Mouse (Mus musculus) lung, adult 18-20 months (tissue): ENCODE results near the gene Ngrn.
A peak's percentile ranks its signal among the peaks of the same experiment; 100 is the strongest.

ENCODE experiments used
- DNase-seq, 2 experiments: peaks; one replicate each; pipeline ENCODE4 v3.0.0; 2022; ENCODE audit warnings: mixed read lengths in 2 of 2

Gene Ngrn

DNA sequence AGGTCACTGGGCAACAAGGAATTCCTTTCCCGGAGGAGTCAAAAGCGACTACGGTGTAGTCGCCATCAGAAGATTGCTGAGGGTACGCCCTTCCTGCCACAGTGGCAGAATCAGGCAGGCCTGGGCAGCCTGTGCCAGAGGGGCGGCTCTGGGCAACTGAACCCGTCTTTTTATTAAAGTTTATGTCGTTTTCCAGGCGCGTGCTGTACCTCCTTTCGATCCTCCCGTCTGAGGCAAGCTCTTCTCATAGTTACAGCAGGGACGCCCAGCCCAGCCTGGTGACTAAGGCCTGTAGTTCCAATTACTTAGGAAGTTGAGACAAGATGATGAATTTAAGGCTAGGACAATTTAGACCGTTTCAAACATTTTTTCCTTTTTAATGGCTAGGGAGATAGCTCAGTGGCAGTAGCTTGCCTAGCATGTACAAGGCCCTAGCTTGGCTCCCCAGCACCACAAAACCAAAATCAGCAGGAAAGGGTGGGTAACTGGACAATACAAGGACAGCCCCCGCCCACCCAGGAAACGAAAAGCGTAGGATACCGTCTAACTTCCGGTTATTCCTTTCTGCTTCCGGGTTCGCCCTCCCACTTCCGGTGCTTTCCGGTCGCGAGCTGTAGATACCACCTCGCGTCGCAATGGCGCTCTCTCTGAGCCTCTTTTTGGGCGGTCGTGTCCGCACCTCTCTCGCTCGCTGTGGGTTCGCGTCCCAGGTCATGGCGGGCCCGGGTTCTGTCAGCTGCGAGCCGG is at the start of gene Ngrn:
Gene Ngrn (plus strand): TSS at position 591 of the 747 bp plus-strand sequence.
- peak; percentile 87 to 93 for DNase-seq

DNA sequence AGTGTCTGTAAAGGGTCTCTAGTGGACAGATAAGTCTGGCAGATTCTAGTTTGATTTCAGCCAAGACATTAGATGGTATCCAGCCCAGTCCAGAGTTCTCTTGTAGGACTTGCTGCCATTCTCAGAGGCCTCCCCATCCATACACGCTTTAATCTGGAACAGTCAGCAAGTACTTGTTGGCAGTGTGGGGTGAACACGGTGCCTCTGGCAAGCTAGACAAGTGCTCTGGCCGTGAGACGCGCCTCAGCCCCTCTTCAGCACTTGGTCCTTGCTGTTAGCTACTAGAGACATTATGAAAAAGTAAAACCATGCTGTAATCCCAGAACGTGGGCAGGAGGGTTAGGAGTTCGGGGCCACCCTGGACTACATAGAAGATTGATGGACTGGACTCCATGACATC is 47.4 kb upstream of the Ngrn start:
- no peak for DNase-seq

DNA sequence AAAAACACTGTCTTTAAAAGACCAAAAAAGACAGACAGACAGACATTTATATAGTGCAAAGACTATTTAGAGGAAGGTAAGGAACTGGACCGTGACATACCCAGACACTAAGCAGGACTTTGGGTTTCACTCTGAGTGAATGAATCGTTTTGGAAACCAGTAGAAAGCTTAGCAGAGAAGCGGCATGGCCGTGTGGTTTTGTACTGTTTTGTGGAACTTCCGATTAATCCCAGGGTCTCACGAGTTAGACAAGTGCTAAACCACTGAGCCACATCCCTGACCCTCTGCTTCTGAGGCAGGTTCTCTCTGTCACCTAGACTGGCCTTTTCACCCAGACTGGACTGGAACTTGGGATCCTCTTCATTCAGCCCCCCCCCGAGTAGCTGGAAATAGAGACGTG is 46.6 kb upstream of the Ngrn start:
- DNase-seq = no peak

DNA sequence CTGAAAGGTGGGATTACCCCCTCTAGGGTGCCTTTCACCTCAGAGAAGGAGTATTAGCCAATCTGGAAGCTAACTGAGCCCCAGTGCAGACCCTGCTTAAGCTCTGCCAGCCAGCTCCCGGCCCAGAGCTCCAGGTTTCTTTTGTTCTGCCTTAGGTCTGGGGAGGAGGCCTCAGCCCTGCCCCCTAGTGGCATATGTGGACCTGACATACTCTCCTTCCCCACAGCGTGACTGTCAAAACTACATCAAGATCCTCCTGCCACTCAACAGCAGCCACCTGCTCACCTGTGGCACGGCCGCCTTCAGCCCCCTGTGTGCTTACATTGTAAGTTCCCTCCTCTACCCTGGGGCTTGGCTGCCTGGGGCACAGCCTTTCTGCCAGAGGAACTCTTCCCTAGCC is 45.6 kb upstream of the Ngrn start:
- peak; percentile 75 to 79 for DNase-seq

DNA sequence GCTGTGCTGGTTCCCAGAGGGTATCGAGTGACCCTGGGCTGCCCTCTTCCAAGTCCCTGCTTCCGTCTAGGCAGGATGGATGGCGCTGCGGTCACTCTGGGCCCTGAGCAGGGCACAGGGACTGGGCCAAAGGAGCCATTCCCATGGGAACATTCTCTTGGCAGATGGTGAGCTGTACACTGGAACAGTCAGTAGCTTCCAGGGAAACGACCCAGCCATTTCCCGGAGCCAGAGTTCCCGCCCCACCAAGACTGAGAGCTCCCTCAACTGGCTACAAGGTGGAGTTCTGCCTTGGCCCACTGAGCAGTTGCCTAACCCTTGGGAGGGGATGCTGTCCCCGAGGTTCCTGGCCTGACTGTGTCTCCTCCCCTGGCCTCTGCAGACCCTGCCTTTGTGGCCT is 44.4 kb upstream of the Ngrn start:
- DNase-seq = peak; percentile 48 to 51

DNA sequence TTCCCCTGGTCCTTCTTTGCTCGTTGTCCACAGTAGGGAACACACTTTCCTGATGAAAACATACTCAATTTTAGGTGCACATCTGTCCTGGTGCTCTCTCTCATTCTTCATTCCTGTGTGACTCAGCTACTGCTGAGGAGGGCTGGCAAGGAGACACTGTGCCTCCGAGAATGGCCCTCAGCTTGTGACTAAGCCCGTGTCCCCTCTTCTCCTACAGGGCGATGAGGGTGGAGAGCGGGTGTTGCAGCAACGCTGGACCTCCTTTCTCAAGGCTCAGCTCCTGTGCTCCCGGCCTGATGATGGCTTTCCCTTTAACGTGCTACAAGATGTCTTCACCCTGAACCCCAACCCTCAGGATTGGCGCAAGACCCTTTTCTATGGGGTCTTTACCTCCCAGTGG is 42.3 kb upstream of the Ngrn start:
- DNase-seq = no peak

DNA sequence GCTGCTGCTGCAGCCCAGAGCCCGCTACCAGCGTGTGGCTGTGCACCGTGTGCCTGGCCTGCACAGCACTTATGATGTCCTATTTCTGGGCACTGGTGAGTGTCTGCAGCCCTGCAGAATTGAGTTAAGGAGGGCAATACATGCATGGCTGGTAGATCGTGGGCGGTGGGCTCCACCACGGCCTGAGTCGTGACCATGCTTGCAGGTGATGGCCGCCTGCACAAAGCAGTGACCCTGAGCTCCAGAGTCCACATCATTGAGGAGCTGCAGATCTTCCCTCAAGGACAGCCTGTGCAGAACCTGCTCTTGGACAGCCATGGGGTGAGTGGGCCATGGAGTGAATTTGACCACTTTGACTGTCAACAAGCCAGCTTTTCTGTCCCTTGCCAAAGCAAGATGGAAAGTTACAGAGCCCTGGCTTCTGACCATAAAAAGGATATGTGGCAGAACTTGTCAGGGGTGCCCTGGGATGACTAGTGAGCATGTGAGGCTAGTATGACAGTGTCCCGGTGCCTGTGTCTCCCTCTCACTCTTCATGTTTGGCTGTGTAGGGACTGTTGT is 40.7 kb upstream of the Ngrn start:
- no peak for DNase-seq

DNA sequence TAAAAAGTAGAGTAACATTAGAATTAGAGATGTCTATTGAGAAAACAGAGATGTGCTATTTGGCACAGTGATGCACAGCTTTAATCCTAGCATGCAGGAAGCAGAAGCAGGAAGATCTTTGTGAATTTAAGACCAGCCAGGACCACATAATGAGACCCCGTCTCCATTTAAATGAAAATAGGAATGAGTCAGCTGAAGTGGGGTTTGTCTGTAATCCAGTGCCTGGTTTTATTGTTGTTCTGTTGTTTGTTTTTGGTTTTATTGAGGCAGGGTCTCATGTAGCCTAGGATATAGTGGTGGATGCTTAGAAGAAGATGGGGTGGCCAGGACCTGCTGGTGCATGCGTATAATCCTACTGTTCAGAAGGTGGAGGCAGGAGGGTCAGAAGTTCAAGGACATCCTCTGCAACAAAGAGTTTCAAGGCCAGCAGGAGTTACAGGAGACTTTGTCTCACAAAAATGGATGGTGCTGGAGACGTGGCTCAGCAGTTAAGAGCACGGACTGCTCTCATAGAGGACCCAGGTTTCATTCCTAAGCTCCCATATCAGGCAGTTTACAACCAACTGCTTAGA is 39.8 kb upstream of the Ngrn start:
- DNase-seq = no peak

DNA sequence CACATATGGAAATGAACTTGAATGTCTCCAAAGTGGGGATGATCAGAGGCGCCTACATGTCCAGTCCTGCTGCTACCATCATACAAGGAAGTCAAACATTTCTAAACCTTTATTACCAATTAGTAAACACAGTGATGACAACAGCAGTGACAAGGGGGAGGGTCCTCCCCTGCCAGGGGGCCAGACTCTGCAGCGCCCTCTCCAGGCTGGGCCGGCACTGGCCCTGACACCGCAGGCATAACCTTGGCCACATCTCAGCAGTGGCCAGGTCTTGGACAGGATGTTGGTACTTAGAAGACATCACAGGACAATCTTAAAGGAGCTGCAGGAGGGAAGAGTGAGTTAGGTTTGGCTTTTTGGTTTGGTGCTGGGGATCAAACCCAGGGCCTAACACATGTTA is 34.0 kb upstream of the Ngrn start:
- no peak for DNase-seq

DNA sequence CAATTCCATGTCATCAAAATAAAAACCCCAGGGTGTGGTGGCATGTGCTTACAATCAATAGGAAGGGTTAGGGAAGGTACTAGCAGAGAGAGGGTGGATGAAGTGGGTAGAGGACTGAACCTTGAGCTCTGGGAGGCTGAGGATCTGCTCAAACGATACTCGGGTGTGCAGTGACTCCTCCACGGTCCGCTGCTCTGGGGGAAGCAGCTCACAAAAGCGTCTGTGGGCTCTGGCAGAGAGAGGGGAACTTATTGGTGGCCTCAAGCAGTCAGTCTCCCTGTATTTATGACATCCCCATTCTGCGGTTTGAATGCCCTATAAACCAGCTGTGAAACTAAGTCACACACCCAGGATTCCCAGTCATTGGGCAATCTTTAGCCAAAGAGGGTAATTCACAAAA is 30.8 kb upstream of the Ngrn start:
- DNase-seq = no peak

DNA sequence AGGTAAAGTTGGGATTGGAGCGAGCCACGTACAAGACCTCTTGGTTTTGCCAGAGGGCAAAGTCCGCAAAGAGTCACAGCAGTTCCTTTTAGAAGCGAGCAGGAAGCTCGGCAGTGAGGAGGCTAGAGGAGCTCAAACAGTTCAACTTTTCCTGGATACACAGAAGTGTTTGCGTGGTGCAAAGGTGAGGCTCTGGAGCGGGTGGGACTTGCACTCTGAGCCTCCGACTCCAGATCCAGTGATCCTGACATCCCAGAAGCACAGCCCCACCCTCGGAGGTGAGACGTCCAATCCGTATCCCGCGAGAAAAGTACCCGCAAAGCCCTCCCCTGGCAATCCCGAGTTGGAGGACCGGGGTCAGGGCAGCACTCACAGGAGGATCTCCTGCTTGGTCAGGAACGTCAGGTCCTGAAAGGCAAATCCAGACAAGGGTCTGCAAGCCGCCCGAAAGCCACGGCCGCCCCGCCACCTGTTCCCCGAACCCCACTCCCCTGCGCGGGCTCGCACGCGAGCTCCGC is 29.0 kb upstream of the Ngrn start:
- peak in 1 of 2 experiments; percentile 73 for DNase-seq

DNA sequence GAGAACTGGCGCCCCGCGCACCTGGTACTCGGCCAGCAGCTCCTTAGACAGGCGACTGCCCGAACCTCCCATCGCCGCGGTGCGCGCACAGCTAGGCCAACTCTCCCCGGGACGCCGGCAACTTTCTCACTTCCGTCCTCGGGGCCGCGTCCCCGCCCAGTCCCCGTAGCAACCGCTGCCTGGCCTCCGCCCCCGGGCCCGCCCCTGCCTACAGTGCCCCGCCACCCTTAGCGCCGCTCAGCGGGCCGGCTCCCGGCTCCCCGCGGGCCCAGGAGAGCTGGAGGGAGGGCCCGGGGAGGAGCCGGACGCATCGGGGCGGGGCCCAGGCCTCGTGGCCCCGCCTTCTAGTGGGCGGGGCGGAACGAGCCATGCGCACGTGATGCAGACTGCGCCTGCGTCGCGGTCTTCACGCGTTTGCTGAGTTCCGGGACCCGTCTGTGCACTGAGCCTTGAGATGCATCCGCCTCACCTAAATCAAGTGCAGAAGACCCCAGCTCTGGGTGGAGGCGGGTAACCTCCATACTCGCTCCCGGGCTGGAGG is 28.5 kb upstream of the Ngrn start, which contains the start of the genes Cib1 and Gdpgp1:
Gene Cib1 (minus strand): TSS at position 325 of the 541 bp plus-strand sequence.
Gene Gdpgp1 (plus strand): TSS at position 377 of the 541 bp plus-strand sequence.
- peak; percentile 97 to 98 for DNase-seq

DNA sequence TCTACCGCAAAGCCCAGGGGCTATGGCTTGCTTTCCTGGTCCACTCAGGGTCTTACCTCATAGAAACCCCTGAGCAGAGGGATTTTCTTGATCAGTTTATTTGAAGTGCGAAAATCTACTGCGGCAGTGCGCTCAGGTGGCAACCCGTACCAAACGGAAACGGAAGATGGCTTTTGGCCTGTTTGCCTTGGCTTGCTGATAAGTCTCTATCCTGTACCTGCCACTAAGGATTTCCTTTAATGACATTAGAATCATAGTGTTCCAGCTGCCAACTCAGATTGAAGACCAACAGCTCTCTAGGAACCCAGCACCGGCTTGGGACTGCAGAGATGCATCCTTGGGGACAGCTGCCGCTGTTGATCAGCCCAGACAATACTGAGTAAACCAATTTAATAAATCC is 27.2 kb upstream of the Ngrn start:
- DNase-seq = no peak

DNA sequence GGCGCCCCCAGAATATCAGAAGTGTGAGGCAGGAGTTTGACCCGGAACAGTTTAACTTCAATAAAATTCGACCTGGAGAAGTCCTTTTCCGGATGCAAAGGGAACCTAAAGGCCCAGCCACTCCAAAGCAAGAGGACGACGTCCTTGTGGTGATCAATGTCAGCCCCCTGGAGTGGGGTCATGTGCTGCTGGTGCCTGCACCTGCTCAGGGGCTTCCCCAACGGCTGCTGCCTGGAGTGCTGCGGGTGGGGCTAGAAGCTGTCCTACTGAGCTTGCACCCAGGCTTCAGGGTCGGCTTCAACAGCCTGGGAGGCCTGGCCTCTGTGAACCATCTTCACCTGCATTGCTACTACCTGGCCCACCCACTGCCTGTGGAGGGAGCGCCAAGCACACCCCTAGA is 22.5 kb upstream of the Ngrn start:
- DNase-seq = no peak

DNA sequence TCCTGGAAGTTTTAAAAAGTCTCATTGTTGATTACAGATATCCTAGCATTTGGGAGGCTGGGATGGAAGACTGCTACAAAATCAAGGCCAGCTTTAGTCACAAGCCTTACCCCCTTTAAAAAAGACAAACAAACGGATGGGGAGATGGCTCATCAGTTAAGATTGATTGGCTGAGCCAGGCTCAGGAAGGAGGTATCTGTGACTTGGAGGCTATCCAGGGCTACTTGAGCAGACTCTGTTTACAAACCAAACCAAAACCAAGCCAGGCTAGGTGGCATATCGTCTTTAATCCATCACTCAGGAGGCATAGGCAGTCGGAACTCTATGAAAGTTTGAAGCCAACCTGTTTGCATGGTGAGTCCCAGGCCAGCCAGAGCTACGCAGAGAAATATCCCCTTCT is 19.4 kb upstream of the Ngrn start:
- DNase-seq = no peak

DNA sequence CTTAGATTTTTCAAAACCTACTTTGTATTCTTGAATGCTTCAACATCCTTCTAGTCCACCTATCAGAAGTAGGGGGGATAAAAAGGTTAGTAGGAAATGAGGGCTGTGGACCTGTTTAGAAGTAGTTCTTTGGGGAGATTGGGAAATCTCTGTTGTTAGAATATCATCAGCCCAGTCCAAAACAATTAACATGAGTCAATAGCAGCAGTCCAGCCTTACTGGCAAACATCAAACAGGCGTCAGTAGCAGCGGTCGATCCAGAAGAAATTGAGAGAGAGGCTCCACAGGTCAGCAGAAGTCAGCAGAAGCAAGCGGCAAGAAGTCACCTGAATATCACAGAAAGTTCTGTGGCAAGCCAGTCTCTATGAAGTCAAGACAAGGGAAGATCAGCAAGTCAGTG is 16.2 kb upstream of the Ngrn start:
- no peak for DNase-seq

DNA sequence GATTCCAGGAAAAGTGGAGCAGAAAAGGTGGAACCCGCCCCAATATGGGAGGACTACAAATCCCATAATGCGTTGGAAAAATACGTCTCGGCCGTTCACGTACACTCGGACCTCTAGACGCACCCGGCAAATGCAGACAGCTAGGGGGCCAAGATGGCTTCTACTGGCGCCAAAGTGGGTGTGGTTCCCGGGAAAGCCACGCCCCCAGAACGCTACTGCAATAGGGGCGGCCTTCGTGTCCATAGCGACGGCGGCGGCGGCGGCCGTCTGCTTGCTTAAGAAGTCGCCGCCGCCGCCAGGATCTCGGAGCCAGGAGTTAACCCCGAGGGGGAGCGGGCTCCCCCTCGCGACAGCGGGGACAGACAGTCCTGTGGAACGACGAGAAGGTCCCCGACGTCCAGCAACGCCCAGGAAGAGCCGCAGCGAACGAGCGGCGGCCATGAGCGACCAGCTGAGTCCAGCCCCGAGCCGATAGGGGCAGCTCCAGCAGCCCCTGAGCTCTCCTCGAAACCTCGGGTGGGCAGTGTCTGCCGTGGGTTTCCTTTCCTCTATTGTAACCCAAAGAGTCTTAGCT is 14.8 kb upstream of the Ngrn start, which contains the start of gene Ttll13:
Gene Ttll13 (plus strand): TSS at position 229 of the 574 bp plus-strand sequence.
- peak; percentile 98 for DNase-seq

DNA sequence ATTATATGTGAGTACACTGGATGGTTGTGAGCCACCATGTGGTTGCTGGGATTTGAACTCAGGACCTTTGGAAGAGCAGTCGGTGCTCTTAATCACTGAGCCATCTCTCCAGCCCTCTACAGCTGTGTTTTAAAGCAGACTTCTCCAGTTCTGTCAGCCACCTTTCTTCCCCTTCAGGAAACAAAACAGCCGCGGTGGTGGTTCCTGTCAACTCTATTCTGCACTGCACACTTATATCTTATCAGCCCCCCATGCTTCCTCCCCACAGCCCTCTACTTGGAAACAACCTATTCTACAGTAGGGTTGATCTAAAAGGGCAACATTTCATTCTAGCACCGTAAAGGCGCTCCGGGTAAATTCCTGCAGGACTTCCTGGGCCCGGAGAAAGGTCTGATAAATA is 14.2 kb upstream of the Ngrn start:
- no peak for DNase-seq

DNA sequence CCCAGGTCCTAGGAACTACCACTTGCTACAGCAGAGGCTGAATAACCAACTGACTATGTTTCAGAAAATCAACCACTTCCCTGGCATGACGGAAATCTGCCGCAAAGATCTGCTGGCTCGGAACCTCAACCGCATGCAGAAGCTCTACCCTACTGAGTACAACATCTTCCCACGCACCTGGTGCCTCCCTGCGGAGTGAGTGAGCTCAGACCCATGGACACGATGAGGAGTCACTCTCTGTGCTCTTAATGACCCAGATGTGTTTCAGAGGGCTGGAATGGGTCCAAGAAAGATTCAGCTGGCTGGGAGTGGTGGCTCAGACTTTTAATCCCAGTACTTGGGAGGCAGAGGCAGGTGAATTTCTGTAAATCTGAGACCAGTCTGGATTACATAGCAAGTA is 8.6 kb upstream of the Ngrn start:
- no peak for DNase-seq

DNA sequence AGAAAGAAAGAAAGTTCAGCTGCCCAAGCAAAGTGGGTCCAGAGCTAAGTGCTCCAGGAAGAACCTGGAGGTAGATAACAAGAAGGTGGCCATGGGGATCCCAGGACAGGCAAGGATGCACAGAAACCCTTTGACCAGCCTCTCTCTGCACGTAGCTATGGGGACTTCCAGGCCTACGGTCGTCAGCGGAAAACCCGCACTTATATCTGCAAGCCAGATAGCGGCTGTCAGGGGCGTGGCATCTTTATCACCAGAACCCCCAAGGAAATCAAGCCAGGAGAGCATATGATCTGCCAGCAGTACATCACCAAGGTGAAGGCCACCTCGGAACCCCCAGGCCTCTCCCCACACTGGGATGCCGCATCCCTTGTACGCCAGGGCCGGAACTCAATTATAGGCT is 8.1 kb upstream of the Ngrn start:
- no peak for DNase-seq

DNA sequence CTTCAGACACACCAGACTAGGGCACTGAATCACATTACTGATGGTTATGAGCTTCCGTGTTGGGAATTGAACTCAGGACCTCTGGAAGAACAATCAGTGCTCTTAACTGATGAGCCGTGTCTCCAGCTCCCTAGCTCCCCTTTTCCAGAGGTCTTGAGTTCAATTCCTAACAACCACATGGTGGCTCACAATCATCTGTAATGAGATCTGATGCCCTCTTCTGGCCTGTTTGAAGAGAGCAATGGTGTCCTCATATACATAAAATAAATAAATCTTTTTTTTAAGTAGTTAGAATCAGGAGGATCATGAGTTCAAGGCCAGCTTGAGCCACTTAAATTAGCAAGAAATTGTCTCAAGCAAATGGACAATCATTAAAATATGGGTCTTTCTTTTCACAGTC is 5.0 kb upstream of the Ngrn start:
- no peak for DNase-seq

DNA sequence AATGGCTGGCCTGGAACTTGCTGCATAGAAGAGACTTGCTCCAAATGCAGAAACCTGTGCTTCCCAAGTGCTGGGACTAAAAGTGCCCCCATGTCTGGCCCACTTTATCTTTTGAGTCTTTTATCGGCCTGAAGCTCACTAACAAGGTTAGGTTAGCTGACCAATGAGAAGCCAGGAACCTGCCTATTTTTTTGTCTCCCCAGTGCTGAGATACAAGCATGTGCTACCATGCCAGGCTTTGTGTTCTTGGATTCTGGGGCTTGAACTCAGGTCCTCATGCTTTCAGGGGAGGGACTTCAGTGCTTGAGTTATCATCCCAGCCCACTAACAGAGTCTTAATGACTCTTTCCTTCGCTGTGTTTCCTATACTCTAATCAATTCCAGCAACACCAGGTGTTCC is 3.3 kb upstream of the Ngrn start:
- DNase-seq = no peak

DNA sequence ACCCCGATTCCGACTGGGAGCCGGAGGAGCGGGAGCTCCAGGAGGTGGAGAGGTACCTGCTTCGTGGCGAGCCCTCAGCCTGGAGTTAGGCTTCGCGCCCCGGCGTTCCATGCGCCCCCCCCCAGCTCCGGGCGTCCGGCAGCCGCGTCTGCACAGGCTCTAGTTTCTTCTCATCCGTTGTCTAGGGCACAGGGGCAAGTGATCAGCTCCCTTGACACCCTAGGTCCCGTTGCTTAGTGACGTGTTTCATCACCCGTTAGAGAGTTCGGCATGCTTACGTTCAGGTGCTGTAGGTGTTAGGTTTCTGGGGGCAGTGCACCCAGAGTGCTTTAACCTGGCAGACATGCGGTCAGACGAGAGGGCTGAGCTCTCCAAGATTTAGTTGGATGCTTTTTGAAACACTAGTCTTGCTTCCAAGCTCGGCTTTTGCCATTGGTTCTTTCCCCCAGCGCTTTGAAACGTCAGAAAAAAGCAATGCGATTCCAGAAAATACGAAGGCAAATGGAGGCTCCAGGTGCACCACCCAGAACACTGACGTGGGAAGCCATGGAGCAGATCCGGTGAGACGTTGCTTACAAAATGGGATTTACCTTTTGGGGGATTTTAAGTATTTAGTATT is 466 bp downstream of the Ngrn start:
- peak in 1 of 2 experiments; percentile 43 for DNase-seq
